Mouse (Mus musculus) left cerebral cortex, postnatal 10 days (tissue): ENCODE results near the gene Sigmar1. TPM values are rescaled to one million over a fixed set of nuclear protein-coding genes. Genes with fewer than 3 reads are reported as not detected.
"Not testable (repeated sequence)": the region's sequence is repeated elsewhere in the genome, so short reads cannot be mapped to it uniquely, and the experiment has no call there.

ENCODE experiments used
- DNase-seq, 2 experiments: peaks; one replicate each; pipeline ENCODE4 v3.0.0; 2021 to 2022; ENCODE audit warnings: low spot score in 2 of 2, mixed read lengths in 1 of 2; ENCODE audit errors: extremely low spot score in 1 of 2
- intact Hi-C: fragments of 180-260 bp; cut with DNase I; formaldehyde crosslinking; loops from one replicate; pipeline ENCODE4 v1.15.1; 2025
- total RNA-seq, 2 experiments: library from RNA; stranded (reverse); gene quantifications; 2 replicates each; pipeline ENCODE4 v1.2.3; 2021

Sigmar1 gene
- total RNA-seq, 2 experiments from 2014 or later, result 55.8 to 70.4 TPM

DNA sequence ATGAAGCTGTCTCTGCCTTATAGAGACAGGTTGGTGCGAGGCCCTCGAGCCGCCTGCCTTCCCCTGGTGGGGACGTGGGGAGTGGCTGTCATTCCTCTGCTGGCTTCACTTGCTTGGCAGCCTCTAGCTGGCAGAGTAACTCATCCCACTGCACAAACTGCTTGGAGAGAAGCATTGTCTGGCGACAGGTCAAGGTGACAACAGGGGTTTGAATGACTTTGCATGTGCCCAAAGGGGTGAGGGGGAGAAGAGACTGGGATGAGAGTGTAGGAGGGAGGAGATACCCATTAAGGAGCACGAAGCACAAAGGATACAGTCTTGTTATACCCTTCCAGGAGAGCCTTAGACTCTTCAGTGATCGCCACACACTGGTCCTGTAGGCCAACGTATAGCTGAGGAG, 40.9 kb downstream of the Sigmar1 start:
- no peak for DNase-seq
- intact Hi-C loops, result no loop called here

DNA sequence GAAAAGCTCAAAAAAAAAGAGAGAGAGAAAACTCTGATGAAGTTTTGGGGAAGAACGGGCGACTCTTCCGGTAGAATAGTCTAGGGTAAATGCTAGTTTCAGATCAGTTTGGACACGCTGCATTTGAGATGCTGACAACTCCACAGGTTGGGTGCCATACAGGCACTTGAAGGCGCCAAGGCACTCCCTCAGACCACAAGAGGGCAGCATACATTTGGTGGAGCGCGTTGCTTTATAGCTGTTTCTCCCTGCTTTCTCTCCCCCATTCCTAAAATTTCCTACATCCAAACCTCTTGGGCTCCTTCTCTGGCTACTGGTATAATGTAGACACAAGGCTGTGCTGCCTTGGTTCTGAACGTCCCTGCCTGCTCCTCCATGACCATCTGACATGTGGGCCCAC, 41.7 kb downstream of the Sigmar1 start:
- DNase-seq, result peak; percentile 77 to 78
- intact Hi-C loops, result no loop called here

DNA sequence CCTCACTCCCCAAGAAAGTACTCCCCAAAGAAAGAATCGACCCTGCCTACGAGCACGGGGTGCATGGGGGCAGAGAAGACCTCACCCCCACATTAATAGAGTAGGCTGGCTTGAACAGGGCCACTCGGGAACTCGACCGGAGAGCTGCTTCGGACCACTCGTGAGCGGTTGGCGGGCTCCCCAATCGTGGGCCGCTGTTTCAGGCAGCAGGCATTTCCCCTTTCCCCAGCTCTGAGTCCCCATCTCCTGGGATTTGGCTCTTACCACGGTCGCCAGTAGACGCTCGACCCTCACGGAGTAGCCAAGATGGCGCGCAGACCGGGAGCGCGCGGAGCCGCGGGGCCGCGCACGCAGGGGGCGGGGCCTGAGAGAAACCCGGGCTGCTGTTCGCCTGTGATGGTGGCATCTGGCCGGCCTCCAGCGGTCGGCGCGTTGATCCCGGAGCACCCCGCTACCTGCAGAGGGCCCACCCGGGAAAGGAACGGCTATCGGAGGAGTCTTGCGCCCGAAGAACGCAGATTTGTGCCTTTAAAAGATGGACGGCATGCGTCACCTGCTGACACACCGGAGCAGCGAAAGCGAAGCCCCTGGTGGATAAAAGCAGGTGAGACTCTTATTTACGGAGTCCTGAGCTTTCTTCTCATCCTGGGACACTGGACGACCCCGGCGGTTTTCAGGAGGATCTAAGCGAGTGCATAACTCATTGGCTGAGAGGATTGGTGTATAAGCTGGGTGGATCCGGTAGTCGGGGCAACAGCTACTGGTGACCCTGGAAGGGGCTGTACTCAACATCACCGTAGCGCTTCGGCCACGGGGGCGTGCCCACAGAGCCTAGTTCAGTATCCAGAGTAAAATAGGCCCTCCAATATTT, 42.5 kb downstream of the Sigmar1 start, which contains the start of gene Rpp25l:
TSS of gene Rpp25l (minus strand) at position 338 of the 871 bp plus-strand sequence.
- DNase-seq, result peak; percentile 63 to 88
- intact Hi-C loops, result no loop called here

DNA sequence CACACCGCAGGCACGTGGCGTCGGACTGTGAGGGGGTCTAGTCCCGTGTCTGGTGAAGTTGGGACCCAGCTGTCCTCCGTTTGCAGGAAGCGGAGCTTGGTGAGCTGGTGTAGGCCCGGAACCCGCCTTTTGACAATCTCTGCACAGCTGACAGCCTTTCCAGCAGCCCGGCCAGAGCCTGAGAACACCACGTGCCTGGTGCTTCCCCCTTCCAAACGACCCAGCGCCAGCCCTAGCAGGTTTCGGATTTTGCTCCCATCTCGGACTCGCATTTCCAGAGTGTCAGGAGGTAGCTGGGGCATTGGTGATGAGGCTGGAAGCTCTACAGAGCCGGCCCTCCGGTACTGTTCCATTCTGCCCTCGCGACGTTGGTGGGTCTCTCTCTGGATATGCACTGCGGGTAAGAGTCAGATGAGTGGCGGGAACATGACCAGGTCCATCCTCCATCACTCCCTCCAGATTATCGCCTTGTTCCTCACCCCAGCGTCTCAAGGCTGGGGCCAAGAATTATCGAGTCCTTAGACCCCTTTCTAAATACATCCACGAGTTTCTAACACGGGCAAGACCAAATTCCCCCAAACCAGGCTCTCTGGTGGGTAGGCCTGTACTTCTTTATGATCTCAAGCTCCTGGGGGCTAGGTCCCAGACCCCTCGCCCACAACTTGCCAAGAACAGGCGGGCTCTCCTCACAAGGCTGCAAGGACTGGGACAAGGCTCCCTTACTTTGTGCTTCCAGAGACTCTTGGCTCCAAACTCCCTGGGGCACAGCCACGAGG, 43.3 kb downstream of the Sigmar1 start:
- intact Hi-C loops, result no loop called here

DNA sequence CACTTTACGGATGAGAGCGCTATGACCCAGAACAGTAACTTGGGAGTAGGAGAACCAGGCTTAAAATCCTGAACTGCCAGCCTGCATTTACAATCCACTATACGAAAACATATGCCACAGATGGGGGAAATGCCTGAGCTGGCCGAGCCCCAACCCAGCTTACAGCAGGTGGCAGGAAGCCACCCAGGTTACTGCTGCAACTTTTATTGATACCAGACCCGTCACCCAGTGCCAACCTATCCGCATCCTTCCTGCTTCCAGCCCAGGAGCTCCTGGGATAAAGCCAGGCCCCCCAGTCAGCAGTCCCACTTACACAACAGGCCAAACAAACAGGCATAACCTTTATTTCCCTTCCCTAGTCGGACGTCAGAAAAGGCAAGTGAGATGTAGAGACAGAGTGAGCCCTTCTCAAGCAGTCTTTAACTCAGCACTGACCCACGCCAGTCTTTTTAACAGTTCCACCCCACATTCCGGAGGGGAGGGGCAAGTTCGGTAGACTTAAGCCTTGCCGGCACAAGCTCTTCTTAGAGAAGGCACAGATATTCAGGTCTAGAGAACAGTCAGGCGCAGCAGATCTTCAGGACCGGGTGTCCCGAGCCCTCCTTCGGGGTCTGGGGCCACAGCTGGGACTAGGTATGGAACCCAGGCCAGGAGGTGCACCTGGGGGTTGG, 44.1 kb downstream of the Sigmar1 start:
- DNase-seq, result peak in 1 of 2 experiments; percentile 46
- intact Hi-C loops, result no loop called here

More for the DNA sequence above, 43.3 kb downstream of the Sigmar1 start:
- peak in 1 of 2 experiments; percentile 48 for DNase-seq

DNA sequence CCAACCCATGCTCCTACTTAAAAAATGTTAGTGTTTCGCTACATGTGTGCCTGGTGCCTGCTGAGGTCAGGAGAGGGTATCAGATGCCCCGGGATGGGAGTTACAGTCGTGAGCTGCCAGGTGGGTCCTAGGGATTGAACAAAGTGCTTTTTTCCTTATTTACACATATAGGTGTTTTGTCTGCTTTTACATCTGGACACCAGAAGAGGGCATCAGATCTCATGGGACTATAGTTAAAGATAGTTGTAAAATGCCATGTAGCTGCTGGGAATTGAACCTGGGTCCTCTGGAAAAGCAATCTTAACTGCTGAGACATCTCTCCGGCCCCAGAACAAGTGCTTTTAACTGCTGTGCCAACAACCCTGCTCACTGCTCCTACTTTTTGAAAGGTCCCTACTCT, 45.7 kb downstream of the Sigmar1 start:
- peak in 1 of 2 experiments; percentile 9 for DNase-seq
- intact Hi-C loops, result no loop called here

DNA sequence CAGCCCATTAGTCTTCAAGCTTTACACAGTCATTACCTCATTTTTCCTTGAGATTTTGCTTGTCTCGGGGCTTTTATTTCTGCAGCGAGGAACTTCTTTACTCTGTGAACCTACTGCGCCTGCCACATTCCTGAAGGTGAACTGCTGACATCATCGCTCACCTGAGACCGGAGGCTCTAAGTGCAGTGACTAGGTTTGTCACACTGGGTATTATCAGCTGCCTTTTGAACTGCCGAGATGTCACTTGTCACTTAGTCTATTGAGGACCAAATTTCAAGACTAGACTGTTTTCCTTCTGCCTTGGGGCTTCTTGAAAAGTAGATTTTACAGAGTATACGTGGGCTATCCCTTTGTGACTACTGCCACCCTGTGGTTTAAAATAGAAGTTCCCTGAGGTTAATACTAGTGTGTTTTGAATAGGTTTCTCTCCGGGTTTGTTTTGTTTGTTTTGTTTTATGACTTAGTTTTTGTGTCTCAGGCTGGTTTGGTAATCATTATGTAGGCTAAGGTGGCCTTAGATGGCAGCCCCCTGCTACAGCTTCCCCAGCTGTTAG, 47.7 kb downstream of the Sigmar1 start:
- DNase-seq, result peak; percentile 9 to 69
- intact Hi-C loops, result loop anchor here (2.0 to 5.0 kb wide), 2 partner anchors 101 to 239 kb away; no protein-coding TSS in a partner anchor

DNA sequence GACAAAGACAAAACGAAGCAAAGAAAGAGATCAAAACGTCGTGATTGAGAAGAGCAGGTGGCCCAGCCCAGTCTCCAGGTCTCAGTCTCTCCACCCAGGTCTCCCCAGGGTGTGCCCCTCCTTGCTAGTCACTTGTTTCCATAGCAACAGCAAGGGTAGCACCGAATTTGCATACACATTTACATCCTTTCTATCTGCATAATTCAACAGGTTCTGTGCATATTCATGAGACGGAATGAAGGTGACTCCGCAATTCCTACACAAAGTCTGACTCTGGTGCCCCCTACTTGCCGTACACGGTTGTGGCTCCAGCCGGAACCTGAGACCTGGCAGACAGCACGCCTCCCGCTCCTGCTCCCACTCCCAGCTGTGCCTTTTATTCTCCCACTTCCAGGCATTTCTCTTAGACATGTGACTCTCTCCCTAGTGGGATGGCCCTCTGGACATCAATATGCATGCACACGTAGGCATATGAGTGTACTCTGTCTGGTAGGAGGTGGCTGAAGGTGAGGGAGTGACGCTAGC, 48.9 kb downstream of the Sigmar1 start:
- intact Hi-C loops, result loop anchor here (5.0 kb wide), 1 partner anchor 100 kb away; no protein-coding TSS in a partner anchor
- DNase-seq, result peak; percentile 66 to 77

DNA sequence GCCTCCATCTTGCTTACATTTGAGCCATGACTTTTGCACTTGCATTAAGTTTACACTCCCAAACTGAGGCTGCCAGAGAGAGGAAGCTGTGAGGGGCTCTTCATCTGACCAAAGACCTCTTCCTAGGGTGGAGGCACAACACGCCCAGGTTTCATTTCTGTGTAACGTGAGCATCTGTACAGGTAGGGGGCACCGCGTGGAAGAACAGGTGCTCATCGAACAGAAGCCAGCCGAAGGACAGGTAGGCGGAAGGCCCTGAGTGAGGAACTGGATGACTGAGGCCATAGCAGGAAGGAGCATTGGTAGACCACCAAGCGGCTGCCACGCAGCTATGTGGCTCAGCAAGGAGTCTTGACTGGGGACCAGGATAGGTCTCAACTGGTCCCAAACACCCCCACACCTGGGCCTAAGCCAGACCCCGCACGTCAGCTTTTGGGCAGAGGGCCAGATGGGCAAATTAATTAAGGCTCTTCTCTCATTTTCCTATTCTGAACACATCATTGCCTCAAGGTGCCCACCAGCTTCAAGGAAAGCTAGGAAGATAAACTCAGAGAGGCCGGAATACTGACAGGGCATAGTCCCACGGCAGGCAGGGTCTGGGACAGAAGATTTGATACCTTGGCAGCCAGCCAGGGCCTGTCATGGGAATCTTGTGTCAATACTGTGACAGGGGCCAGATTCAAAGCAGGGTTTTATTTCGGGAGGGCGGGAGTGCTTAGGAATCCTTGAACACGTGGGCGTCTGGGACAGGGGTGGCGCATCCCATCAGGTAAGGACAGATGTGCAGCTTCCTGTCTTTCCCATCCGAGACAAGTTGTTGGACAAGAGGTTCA, 49.8 kb downstream of the Sigmar1 start:
- intact Hi-C loops, result loop anchor here (5.0 kb wide), 1 partner anchor 99 kb away; no protein-coding TSS in a partner anchor
- peak in 1 of 2 experiments; percentile 58 for DNase-seq

DNA sequence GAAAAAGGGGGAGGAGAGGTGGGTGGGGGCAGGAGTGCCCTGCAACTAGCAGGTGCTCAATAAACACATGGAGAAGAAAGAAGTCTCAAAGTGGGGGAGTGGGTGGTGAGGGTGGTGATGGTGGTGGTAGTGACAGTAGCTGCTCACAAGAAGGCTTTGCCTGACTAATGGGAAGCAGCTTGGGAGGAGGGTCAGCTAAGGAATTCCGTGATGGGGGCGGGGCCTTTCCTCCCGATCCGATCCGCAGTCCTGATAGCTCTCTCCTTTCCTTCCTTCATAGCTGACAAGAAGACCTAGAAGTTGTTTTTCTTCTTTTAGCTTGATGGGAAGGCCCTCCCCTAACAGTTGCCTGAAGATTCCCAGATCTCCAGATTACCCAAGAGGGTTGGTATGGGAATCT, 51.3 kb downstream of the Sigmar1 start:
- intact Hi-C loops, result loop anchor here (5.0 kb wide), 1 partner anchor 97 kb away; no protein-coding TSS in a partner anchor

DNA sequence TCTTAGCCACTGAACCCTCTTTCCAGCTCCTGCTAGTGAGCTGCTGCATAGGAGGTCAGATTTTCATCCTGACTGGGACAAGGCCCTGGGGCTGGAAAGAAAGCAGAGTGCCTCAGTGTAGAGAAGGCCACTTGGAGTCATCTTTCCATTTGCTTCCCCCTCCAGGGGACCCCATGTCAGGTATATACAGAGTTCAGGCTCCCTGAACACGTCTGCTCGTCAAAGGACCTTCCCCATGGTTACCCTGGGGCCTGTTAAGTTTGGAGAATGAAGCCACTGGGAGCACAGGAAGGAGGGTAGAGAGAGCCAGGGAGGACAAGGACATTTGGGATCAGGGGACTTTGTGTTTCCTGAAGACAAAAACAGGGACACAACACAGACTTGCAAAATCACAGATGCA, 53.7 kb downstream of the Sigmar1 start:
- DNase-seq, intact Hi-C loops: not testable (repeated sequence)

More for the DNA sequence above, 51.3 kb downstream of the Sigmar1 start:
- DNase-seq, result peak in 1 of 2 experiments; percentile 35

DNA sequence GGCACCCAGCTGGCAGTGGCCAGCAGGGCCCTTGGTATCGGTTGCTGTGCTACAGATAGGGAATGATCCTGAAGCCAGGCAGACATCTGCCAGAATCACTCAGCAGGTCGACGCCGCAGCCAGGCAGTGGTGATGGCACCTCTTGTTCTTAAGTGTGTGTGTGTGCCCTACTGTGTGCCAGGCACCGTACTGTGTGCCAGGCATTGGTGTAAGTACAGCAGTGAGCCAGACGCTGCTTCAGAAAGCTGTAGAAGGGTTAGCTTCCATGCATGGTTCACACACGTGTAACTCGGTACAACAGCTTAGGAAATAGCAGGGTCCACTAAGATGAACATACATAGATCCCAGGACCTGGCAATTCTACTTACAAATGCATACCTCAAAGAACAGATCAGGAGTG, 55.7 kb downstream of the Sigmar1 start:
- DNase-seq, intact Hi-C loops: not testable (repeated sequence)

DNA sequence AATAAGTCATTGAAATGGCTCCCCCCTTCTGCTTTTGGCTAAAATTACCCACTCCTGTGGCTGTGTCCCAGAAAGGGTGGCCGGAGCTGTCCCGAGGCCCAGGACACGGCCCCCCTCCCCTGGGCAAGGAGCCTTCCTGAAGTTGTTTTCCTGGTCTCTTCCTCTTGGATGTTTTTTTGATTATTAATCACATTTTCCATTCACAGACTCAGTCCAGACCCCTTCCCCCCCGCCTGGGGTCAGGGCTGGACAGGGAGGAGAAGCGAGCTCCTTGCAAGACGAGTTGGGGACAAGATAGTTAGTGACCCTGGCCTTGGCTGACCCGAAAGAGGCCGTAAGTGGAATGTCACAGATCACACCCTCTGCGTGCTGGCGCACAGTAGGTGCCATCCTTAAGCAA, 56.2 kb downstream of the Sigmar1 start, which contains the start of gene Il11ra1:
TSS of gene Il11ra1 (plus strand) at position 207 of the 400 bp plus-strand sequence.
- DNase-seq, intact Hi-C loops: not testable (repeated sequence)

DNA sequence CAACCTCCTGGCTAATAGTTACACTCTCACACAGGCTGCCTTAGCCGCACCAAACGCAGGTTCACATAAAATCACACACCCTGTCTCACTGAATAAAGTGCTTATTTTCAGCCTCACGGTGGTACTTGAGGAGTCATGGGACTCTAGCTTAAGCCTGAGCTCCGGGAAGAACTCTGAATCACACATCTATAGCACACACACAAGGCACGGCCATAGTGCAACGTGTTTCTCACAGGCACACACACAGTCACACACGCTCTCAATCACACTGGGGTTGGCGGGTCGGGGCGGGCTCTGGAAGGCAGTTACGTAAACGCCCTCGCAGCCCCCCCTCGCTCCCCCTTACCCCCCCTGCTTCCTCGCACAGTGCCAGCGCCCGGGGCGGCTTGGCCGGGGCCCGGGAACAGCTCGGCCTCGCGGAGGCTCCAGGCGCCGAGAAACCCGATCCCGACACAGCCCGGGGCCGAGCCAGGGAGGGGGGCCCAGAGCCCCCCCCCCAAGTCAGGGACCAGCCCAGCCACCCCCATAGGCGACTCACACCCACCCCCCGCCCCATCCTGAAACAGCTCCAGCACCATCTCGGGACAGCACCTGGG, 57.4 kb downstream of the Sigmar1 start:
- peak in 1 of 2 experiments; percentile 50 for DNase-seq
- intact Hi-C loops, result not testable (repeated sequence)

DNA sequence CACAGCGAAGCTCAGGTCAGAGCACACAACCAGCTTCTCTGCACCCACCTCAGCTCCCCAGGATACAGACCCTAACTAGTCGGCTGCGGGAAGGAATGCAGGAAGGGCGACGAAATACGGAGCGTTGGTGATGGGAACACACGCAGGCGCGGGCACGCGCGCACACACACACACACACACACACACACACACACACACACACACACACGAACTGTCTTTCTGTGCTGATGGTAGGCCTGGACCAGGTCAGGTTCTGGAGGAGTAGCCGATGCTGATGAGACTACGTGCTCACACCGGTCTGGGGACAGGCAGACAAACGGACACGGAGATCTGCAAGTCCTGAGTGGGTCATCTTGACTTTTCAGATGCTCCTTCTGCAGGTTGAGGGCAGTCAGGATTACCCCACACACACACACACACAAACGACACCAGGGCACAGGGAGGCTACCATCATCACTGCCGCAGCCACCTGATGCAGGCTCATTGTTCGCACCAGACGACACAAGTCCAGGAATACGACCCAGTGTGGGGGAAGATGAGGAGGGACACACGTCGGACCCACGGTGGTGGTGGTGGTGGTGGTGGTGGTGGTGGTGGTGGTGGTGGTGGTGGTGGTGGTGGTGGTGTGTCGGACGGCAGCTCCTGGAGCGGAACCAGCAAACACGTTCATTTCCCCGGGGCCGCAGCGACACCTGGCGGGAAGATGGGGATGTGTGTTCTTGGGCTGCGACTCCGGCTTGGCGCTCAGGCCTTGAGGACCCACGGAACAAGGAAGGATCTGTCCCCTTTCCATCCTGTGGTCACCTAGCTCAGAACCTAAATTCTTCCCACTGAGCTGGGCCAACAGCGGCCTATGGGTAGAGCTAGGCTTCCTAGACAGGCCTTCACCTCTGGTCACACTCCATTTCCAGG, 58.8 kb downstream of the Sigmar1 start, which contains the start of gene Cntfr:
TSS of gene Cntfr (minus strand) at position 160 of the 912 bp plus-strand sequence.
- DNase-seq, result peak; percentile 76 to 84
- intact Hi-C loops, result not testable (repeated sequence)

DNA sequence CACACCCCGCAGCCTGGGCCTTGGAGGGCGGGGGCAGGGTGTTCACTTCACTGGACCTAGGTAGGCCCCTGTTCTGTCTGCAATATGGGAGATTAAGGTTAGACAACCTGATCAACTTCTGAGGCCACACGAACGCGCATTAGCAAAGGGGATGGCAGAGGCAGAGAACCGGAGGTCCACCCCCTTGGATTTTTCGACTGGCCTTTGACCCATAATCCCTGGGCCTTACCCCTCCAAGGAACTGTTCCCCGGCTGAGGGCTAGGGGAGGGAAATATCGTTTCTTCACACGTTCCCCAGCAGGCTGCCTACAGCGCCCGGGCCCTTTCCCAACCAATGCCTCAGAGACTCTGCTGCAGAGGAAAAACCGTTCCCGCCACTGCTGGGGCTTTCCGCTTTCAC, 59.5 kb downstream of the Sigmar1 start:
- intact Hi-C loops, DNase-seq: not testable (repeated sequence)
